Mouse (Mus musculus): ENCODE results near the gene Gnb2.

GRCm38 (mm10) chr5:137549840-137550239 is 16.5 kb upstream of the Gnb2 start:
- TF ChIP-seq GATA1 (IDR thresholded peaks at IDR 0.05; ENCODE audit: borderline replicate concordance, low read length) (no peak), FLI1 (IDR thresholded peaks at IDR 0.05; ENCODE audit: low read length) (no peak)
